Mouse (Mus musculus) thymus, adult 2 months (tissue): ENCODE measurements around the gene Vax1. TPM values are rescaled to one million over a fixed set of nuclear protein-coding genes. Genes with fewer than 3 reads are reported as not detected.
A peak's percentile ranks its signal among the peaks of the same experiment; 100 is the strongest.

Source experiments
- DNase-seq: peaks from one replicate; pipeline ENCODE4 v3.0.0; 2021
- H3K27ac ChIP-seq: fragments of 200-500 bp; 2 replicates; pipeline ENCODE4 v1.5.1; 2012; ENCODE audit warnings: low read length, control low read depth; ENCODE audit not compliant: control insufficient read depth, insufficient read depth
- H3K27me3 ChIP-seq: fragments of 200-500 bp; 2 replicates; pipeline ENCODE4 v1.6.1; 2012; ENCODE audit warnings: mild to moderate bottlenecking, low read length, moderate library complexity, mixed read lengths; ENCODE audit not compliant: control insufficient read depth, insufficient read depth
- H3K36me3 ChIP-seq: fragments of 200-500 bp; 2 replicates; pipeline ENCODE4 v1.6.1; 2012; ENCODE audit warnings: mild to moderate bottlenecking, low read length, moderate library complexity; ENCODE audit not compliant: control insufficient read depth, insufficient read depth
- H3K4me1 ChIP-seq: fragments of 200-500 bp; replicated peaks from 2 replicates; pipeline ENCODE4 v1.6.1; 2012; ENCODE audit warnings: low read length; ENCODE audit not compliant: control insufficient read depth, insufficient read depth
- H3K4me3 ChIP-seq: fragments of 200-500 bp; 2 replicates; pipeline ENCODE4 v1.5.1; 2012; ENCODE audit warnings: mild to moderate bottlenecking, low read length, control low read depth, moderate library complexity; ENCODE audit not compliant: control insufficient read depth, insufficient read depth
- CTCF ChIP-seq: fragments of 200-500 bp; IDR thresholded peaks from 2 replicates; pipeline ENCODE4 v1.5.1; 2012; ENCODE audit warnings: mild to moderate bottlenecking, control low read depth, low read length, moderate library complexity, borderline replicate concordance; ENCODE audit not compliant: control insufficient read depth, poor library complexity, insufficient read depth; ENCODE audit errors: extremely low read depth
- POLR2A ChIP-seq: fragments of 200-500 bp; IDR thresholded peaks from 2 replicates; pipeline ENCODE4 v1.6.1; 2012; ENCODE audit warnings: mild to moderate bottlenecking, low read length, control low read depth, moderate library complexity; ENCODE audit not compliant: control insufficient read depth, poor library complexity, insufficient read depth; ENCODE audit errors: extremely low read depth
- WGBS: fragments of 180-500 bp; shearing (Covaris S2); methylation state at CpG from one replicate; pipeline ENCODE4 v1.1.7; 2018; 5-methylcytosine and 5-hydroxymethylcytosine counted together
- polyA plus RNA-seq: library from polyadenylated mRNA; depleted of rRNA; stranded (reverse); fragments of >200 nt; gene quantifications from 2 replicates; pipeline ENCODE4 v1.2.3, GENCODE M21; 2012; rRNA removed

The Vax1 gene
- not detected in 2 replicates for polyA plus RNA-seq

DNA sequence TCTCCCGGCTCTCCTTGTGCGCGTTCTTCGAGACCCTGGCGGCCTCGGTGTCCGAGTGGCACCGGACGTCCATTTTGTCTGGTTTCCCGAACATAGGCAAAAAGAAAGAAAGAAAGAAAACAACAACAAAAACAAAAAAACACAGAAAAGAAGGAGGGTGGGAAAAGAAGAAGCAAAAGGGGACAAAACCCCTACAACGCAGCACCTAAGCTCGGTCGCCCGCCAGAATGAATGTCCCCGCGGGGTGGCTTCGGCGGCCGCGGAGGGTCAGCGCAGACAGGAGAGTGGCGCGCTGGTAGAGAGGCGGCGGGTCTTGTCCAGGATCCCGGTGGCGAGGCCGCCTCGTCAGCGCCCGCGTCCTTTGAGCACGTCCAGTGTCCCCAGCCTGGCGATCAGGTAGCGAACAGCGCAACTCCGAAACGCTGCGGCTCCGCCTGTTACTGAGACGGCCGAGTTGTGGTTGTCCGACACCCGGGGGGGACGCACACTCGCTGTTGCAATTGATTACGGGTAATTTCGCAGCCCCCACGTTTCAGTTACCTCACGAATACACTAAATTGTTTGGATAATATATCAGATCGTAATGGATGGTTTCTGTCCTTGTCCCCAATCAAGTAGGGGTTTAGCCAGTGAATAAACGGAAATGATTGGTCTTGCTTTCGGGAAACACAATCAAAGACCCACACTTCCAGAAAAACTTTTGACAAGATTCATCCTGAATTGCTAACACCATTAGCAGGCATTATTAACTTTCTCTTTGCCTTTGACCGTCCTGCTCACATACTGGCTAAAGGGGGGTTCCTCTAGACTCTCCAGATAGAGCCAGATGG lies at the start of gene Vax1:
TSS of gene Vax1 (minus strand) at position 121 of the 830 bp plus-strand sequence.
- H3K4me1 ChIP-seq = no peaks in the 10 kb centered on the region
- 3% methylated on average over 54 of the region's 54 CpGs for WGBS
- H3K36me3 ChIP-seq = no peaks in the 10 kb centered on the region
- peaks cover 17% of the 10 kb centered on the region for H3K27me3 ChIP-seq
- no peak within 1 kb of the TSS for H3K4me3 ChIP-seq
- no peak for DNase-seq
- H3K27ac ChIP-seq = no peak within 1 kb of the TSS
- TF ChIP-seq CTCF = no peak
- TF ChIP-seq POLR2A = no peak

DNA sequence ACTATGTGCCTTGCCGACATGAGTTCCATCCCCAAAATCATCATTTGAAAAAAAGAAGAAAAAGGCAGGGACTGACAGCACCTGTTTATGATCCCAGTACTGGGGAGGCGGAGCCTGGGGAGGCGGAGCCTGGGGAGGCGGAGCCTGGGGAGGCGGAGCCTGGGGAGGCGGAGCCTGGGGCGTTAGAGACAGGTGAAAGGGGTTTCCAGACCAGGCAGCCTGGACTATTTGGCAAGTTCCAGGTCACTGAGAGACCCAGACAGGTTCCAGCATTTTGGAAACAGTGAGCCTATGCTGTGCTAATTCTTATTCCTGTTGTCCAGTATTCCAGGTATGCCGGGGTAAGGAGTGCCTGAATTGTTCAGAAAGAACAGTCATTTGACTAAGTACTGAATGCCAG lies 49.1 kb upstream of the Vax1 start, which contains the start of gene Kcnk18:
TSS of gene Kcnk18 (plus strand) at position 224 of the 400 bp plus-strand sequence.
- TF ChIP-seq POLR2A (no peak), CTCF (no peak)
- no peak within 1 kb of the TSS for H3K4me3 ChIP-seq
- DNase-seq = no peak
- H3K4me1 ChIP-seq = no peaks in the 10 kb centered on the region
- H3K27ac ChIP-seq = no peak within 1 kb of the TSS
- H3K27me3 ChIP-seq = no peaks in the 10 kb centered on the region
- no peaks in the 10 kb centered on the region for H3K36me3 ChIP-seq
- 88% methylated on average over 8 of the region's 8 CpGs for WGBS

DNA sequence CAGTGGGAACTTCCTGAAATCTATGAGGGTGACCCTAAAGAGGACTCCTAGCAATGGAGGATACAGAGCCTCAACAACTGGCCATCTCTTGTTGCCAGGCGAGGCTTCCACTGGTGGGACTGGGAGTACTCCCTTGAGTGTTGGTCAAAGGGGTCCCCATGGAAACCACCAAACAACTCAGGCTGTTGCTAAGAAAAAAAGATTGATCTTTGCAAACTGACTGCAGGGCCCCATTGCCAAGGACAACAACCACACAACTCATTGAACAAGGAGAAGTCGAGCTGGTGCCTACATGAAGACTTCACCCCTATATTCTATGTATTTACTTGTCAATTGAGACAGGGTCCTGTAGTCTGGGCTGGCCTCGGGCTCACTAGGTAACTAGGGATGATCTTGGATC lies 47.0 kb upstream of the Vax1 start:
- Histone ChIP-seq H3K27me3 (no peaks in the 10 kb centered on the region), H3K36me3 (no peaks in the 10 kb centered on the region), H3K27ac (no peak overlapping the region), H3K4me3 (no peak overlapping the region), H3K4me1 (no peaks in the 10 kb centered on the region)
- 96% methylated on average over 3 of the region's 3 CpGs for WGBS
- TF ChIP-seq CTCF (no peak), POLR2A (no peak)
- no peak for DNase-seq

DNA sequence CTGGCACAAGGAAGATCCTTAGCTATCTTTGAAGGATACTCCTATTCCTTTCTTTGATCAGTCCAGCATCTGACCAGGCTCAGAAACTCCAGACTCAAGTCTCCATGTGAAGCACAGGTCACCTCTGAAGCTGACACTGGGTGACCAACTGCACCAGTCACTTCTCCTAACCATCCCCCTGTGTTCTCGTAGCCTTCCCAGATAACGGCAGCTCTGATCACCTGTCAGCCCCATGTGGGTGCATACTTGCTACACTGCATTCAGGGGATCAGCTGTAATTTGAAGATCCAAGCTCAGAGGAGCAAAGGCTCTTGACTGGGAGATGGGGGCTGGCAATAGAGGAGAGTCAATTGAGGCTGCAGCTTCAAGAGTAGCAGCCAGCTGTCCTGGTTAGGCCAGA lies 39.1 kb upstream of the Vax1 start:
- no peaks in the 10 kb centered on the region for H3K36me3 ChIP-seq
- DNase-seq = no peak
- H3K4me3 ChIP-seq = no peak overlapping the region
- no peaks in the 10 kb centered on the region for H3K4me1 ChIP-seq
- no peak overlapping the region for H3K27ac ChIP-seq
- no peaks in the 10 kb centered on the region for H3K27me3 ChIP-seq
- no peak for TF ChIP-seq CTCF
- no peak for TF ChIP-seq POLR2A
- 82% methylated on average over 2 of the region's 2 CpGs for WGBS

DNA sequence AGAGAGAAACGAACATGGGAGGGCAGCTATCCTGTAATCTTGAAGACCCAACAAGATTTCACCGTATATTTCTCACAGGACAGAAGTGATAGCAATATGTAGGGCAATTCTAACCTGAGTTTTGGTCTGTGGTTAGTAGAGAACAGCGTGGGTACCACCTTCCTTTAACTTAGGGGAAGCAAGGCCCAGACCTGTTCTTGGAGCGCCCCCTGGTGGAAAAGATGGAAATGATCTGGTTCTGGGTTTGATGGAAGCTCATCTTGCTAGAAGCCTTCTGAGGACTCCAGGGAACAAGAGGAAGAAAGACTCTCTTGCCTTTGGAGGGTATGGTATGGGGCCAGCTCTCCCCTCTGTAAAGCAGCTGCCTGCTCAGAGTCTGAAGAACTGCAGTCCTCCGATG lies 38.6 kb upstream of the Vax1 start:
- no peak overlapping the region for H3K4me3 ChIP-seq
- peak; percentile 71 for DNase-seq
- H3K4me1 ChIP-seq = no peaks in the 10 kb centered on the region
- 27% methylated on average over 5 of the region's 5 CpGs for WGBS
- no peaks in the 10 kb centered on the region for H3K27me3 ChIP-seq
- TF ChIP-seq POLR2A (no peak), CTCF (no peak)
- H3K36me3 ChIP-seq = no peaks in the 10 kb centered on the region
- H3K27ac ChIP-seq = no peak overlapping the region

DNA sequence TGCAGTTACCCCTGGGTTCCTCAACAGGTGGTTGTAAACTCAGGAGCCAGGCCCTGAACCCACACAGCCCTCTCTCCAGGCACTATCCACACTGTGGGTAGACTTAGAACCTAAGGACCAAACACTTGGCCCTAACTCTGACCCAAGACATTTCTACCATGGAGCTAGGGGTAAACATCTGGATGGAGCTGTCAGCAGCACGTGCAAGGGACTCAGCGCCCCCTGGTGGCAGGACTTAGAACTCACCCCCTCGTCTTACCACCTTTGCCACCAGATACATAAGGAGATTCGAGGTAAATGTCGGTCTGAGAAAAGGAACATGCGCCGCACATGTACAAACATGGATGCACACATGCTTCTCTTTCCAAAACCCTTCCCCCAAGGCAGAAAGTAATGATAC lies 28.3 kb upstream of the Vax1 start:
- Histone ChIP-seq H3K4me1 (no peaks in the 10 kb centered on the region), H3K4me3 (no peak overlapping the region), H3K27me3 (peaks cover 10% of the 10 kb centered on the region; the same call in 1 of the 2 replicates), H3K36me3 (no peaks in the 10 kb centered on the region), H3K27ac (no peak overlapping the region)
- TF ChIP-seq POLR2A (no peak), CTCF (peak; percentile 76; the same call in 1 of the 2 replicates)
- 27% methylated on average over 7 of the region's 7 CpGs for WGBS
- DNase-seq = peak; percentile 64

DNA sequence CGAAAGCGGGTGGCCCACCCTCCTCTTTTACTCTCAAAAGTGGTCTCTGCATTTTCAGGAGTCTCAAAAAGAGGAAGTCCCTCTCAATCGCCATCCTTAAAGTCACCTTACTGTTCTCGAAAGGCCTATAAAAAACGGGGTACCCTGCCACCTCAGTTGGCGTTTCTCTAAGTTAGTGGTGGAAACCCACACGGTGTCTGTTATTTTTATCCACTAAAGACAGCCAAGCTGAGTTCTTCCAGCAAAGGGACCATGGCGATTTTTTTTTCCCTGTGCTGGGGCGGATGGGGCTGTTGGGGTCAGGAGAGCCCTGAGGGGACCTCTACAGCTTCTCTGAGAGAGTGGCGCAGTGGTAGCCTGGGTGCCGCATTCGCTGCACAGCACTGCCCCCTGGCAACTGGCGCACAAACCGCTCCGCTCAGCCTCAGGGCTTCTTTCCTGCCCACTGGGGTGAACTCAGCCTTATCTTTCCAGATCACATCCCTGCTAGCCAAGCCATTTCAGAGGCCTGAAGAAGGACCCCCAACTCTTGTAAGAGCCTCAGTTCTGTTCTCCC lies 26.3 kb upstream of the Vax1 start:
- TF ChIP-seq CTCF (no peak), POLR2A (no peak)
- H3K4me3 ChIP-seq = no peak overlapping the region
- peak; percentile 17 for DNase-seq
- H3K27ac ChIP-seq = no peak overlapping the region
- H3K4me1 ChIP-seq = no peaks in the 10 kb centered on the region
- no peaks in the 10 kb centered on the region for H3K36me3 ChIP-seq
- H3K27me3 ChIP-seq = peaks cover 12% of the 10 kb centered on the region; the same call in 1 of the 2 replicates
- WGBS = 8% methylated on average over 15 of the region's 15 CpGs
